8 mouse cellular contexts compared by ENCODE assay signal in the genomic region with DNA sequence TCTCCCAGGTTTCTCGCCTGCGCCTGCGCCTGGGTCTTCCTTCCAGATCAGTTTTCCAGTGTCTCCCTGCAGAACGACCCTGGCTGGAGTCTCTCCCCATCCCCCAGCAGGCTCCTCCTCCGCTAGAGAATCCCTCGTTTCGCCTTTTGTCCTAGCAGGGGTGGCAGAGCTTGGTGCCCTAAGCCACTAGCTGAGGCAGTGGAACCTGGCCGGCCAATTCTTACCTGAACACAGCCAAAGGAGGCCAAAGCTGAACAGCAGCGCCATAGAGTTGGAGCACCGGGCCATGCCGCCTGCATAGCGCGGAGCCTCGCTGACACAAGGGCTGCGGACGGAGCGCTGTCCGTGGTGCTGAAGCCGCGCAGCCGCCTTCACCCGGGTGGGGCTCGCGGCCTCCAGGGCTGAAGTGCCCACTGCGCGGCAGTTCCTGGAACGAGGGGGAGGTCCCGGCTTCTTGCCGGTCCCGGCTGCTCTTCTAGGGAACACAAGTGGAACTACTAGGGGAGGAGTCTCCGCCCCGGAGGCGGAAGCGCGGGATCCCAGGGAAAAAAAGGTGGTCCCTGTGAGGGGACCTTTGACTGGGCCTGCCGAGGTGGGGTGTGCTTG. TPM values are rescaled to one million over a fixed set of nuclear protein-coding genes. Genes with fewer than 3 reads are reported as not detected.
DNase-seq lines count a peak whose midpoint lies in the region; ATAC-seq and TF ChIP-seq lines count a peak whose summit lies in the region.

Gene Chrnb2, minus strand, starts transcription at position 514 of the 606 bp plus-strand sequence.

- peak; percentile 19 for DNase-seq in Patski (ENCODE audit: low read depth, low spot score)
- peak; percentile 74 for DNase-seq in cerebellum, adult 9-11 months
- DNase-seq in frontal cortex, adult 2 months (ENCODE audit: extremely low spot score in 1 of 2, low spot score in 1 of 2), result peak in 1 of 2 experiments; percentile 55
- peak; percentile 84 for DNase-seq in hindbrain, embryonic 10.5 days (ENCODE audit: low spot score)
- peak; percentile 79 to 80 for DNase-seq in layer of hippocampus, postnatal 10 days (ENCODE audit: low spot score in 2 of 2)
- DNase-seq in lung, postnatal 10 days, result peak; percentile 87
- DNase-seq in ovary, postnatal 10 days (ENCODE audit: low spot score), result peak; percentile 68
- DNase-seq in thymus, postnatal 14 days, result peak; percentile 84

- ATAC-seq in Patski, result peak; percentile 61

- in situ Hi-C loops in Patski (cut with MboI; ENCODE audit: low pct_unique_long_range_greater_than_20kb), result no loop called here

- peaks cover 33% of the 10 kb centered on the region for H3K4me1 ChIP-seq in hindbrain, embryonic 10.5 days (replicated peaks)

- no peaks in the 10 kb centered on the region for H3K9me3 ChIP-seq in hindbrain, embryonic 10.5 days

- H3K4me3 ChIP-seq in hindbrain, embryonic 10.5 days, result peak within 1 kb of the TSS; percentile 55

- CTCF ChIA-PET in Patski (lab: Charles Lee), result interaction anchor here (0.9 to 1.4 kb wide), 3 partner anchors 23 to 50 kb away, joined by 3 to 5 read pairs (median 4); no protein-coding TSS in a partner anchor

- peak within 1 kb of the TSS; percentile 83 for H3K27ac ChIP-seq in hindbrain, embryonic 10.5 days

- TF ChIP-seq CTCF in Patski (IDR thresholded peaks at IDR 0.05), result no peak

- peaks cover 6% of the 10 kb centered on the region for H3K36me3 ChIP-seq in hindbrain, embryonic 10.5 days

- under 1% methylated on average over 36 of the region's 36 CpGs for WGBS in hindbrain, embryonic 10.5 days

- peaks cover 33% of the 10 kb centered on the region for H3K27me3 ChIP-seq in Patski
- no peaks in the 10 kb centered on the region for H3K27me3 ChIP-seq in hindbrain, embryonic 10.5 days (ENCODE audit: insufficient read depth, poor library complexity, severe bottlenecking)

- POLR2A ChIA-PET in Patski (lab: Charles Lee), result no interaction called here

RNA-seq across cellular contexts. Expression of gene Chrnb2, which starts in this region (rescaled TPM):
- polyA plus RNA-seq in Patski (2021), result 1.5 TPM
- polyA plus RNA-seq in frontal cortex, adult 2 months (2012; rRNA removed), result 24.8 and 26.7 TPM in 2 replicates
- 8.9 and 16.2 TPM in 2 replicates for polyA plus RNA-seq in hindbrain, embryonic 10.5 days (2016; fragmentation: Nextera tagmentation; extraction: Ambion mirVana)
- 10 to 100 TPM; 26.3 to 26.4 TPM for total RNA-seq in layer of hippocampus, postnatal 10 days (2021)
